Mouse (Mus musculus): ENCODE measurements around the gene Bdh1. TPM values are rescaled to one million over a fixed set of nuclear protein-coding genes. Genes with fewer than 3 reads are reported as not detected.
"Not testable (repeated sequence)": the region's sequence is repeated elsewhere in the genome, so short reads cannot be mapped to it uniquely, and the experiment has no call there.

Gene Bdh1
- total RNA-seq (2022): 100 to 1,000 TPM in 2 of 4 experiments, 10 to 100 TPM in 2; 71.2 to 114 (median 102) TPM

GRCm38 (mm10) chr16:31422000-31422399, at the start of gene Bdh1:
Gene Bdh1 (plus strand): TSS chr16:31422280.
- DNase-seq (ENCODE audit: low spot score in 2 of 2): no peak

- DNase-seq (ENCODE audit: low spot score in 2 of 2): not testable (repeated sequence)
These were observed 49.8 kb upstream of the Bdh1 start for GRCm38 (mm10) chr16:31372316-31372715.

GRCm38 (mm10) chr16:31375877-31376582, 46.0 kb upstream of the Bdh1 start:
- DNase-seq (ENCODE audit: low spot score in 2 of 2): not testable (repeated sequence)

DNA sequence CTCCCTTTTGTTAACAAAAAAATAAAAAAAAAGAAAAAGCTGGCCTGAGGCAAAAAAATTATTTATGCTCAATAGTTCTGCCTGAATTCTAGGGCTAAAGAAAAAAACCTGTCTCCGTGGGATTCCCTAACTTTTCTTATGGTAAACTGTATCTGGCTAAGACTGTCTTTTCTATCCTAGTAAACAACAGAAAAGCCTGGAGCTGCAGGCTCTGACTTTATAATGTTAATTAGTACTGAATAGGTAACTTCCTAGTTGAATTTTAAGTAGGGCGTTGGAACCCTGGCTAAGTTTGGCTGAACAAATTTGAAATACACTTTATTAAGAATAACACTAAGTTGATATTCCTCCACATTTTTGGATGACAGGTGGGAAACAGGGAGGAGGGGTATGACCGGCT, 33.8 kb upstream of the Bdh1 start:
- DNase-seq (ENCODE audit: low spot score in 2 of 2): not testable (repeated sequence)

GRCm38 (mm10) chr16:31399231-31399630, 22.8 kb upstream of the Bdh1 start:
- DNase-seq (ENCODE audit: low spot score in 2 of 2): no peak

GRCm38 (mm10) chr16:31400908-31401692, 21.0 kb upstream of the Bdh1 start:
- DNase-seq (ENCODE audit: low spot score in 2 of 2): no peak

DNA sequence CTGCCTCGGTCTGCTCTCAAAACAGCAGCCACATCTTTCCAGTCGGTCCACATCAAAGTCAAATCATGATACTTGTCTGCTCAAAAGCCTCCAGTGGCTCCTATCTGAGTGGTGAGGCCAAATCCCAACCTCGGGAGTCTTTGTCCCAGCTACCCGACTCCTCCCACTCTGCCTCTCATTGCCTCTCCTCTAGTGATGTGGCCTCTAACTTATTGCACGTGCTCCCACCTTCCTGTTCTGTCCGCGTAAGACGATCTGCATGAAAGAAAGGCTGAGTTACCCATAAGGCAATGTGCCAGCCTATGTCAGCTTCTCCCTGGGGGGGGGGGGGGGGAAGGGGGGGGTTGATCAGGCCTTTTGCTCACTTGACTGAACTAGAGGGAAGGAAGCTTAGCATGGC, 20.0 kb upstream of the Bdh1 start:
- no peak for DNase-seq (ENCODE audit: low spot score in 2 of 2)

- no peak for DNase-seq (ENCODE audit: low spot score in 2 of 2)
These were observed 18.1 kb upstream of the Bdh1 start for GRCm38 (mm10) chr16:31403971-31404370.

GRCm38 (mm10) chr16:31405040-31405439, 17.0 kb upstream of the Bdh1 start:
- no peak for DNase-seq (ENCODE audit: low spot score in 2 of 2)

DNA sequence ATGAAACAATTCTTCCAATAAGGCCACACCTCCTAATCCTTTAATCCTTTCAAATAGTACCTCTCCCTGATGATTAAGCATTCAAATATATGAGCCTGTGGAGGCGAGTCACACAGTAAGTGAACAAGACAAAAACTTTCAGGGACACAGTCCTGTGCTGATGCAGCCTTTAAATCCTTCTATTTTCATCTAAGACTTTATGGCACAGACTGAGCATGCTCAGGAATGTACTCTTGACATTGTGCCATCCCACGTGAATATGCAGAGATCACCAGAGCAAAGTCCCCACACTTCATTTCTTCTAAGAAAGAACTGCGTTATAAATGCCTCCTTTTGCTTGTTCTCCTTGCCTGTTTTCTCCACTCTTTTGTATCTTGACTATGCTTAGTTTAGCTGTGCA, 14.2 kb upstream of the Bdh1 start:
- DNase-seq (ENCODE audit: low spot score in 2 of 2): no peak

DNA sequence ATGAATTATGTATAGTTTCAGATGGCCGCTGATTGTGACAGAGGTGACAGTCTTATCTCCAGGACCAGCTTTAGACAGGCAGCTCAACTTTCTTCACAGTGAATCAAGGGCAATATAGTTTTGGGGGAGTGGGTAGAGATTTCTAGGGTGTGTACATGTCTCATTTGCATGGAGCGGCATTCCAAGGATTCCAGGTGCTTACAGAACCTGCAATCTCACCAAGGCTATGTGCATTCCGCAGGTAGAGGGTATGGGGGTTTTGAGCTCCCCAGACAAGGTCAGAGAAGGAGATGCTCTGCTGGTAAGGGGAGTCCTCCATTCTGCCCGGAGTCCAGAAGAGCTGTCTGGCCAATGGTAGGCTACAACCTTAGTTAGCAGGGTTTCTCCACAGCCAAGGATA, 11.1 kb upstream of the Bdh1 start:
- DNase-seq (ENCODE audit: low spot score in 2 of 2): no peak

- no peak for DNase-seq (ENCODE audit: low spot score in 2 of 2)
These were observed 9.8 kb upstream of the Bdh1 start for GRCm38 (mm10) chr16:31412321-31412720.

DNA sequence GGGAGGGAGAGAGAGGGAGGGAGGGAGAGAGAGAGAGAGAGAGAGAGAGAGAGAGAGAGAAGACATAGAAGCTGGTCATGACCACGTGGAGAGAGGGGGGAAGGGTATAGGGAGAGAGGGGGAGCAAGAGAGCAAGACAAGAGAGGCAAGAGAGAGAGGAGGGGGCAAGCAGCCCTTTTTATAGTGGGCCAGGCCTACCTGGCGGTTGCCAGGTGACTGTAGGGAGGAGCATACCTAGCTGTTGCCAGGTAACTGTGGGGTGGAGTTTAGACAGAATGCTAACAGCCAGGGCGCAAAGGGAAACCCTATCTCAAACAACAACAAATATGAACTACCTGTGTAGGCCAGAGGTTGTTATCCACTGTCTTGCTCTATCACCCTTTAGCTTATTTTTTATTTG, 8.3 kb upstream of the Bdh1 start:
- no peak for DNase-seq (ENCODE audit: low spot score in 2 of 2)

DNA sequence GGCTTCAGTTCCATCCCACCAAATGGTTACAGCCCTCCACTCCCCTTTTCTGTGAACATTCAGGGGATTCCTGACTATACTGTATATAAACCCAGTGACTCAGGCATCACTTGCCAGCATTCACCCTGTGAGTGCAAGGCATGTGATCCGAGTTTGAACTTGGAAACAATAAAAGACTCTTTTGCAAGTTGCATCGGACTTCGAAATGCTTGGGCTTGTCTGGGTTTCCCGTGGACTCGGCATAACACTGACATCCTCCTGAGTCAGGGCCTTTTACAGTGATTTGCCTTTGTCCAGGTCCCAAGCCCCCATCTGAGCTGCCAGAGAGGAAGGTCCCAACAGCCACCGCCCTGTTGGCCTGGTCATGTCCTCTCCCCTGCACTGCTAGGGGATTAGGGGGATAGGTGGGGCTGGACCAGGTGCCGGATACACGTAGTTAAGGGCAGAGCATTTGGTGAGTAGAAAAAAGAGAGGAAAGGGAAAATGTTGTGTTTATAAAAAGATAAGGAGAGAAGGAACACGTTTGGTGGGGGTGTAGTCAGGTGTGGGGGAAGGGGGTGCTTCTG, 6.1 kb upstream of the Bdh1 start:
- DNase-seq (ENCODE audit: low spot score in 2 of 2): no peak

- no peak for DNase-seq (ENCODE audit: low spot score in 2 of 2)
These were observed 3.4 kb upstream of the Bdh1 start for GRCm38 (mm10) chr16:31418704-31419103.

DNA sequence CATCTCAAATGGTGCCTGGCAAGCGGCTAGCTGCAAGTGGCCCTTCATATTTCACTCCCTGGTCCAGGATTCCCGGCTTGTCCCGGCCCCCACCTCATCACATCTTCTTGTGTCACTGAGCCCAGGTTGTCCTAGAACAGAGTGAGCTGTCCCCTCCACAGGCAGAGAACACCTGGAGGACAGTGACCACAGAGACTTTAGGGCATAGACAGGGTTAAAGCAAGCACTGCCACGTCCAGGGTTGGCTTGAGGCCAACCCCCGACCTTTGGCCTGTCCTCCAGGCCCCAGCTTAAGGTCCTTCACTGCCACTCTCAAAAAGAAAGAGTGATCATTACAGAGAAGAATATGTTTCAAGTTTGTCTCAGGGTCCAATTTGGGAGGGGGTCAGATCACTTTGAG, 2.6 kb upstream of the Bdh1 start:
- no peak for DNase-seq (ENCODE audit: low spot score in 2 of 2)

GRCm38 (mm10) chr16:31422722-31423121, 642 bp downstream of the Bdh1 start:
- DNase-seq (ENCODE audit: low spot score in 2 of 2): no peak

DNA sequence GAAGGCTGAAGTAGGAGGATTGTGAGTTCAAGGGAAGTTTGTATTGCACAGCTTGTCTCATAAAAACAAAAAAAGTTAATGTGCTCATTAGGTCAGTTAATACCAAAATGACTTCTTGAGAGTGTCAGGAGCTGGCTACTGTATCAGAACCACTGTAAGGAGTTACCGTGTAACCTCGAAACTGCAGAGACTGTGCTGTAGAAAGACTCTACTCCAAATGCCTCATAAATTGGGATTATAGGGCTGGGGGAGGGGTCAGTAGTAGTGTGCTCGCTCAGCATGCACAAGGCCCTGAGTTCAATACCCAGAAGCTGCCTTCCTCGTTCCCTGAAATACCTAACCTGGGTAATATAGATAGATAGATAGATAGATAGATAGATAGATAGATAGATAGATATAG, 1.3 kb downstream of the Bdh1 start:
- DNase-seq (ENCODE audit: low spot score in 2 of 2): no peak

DNA sequence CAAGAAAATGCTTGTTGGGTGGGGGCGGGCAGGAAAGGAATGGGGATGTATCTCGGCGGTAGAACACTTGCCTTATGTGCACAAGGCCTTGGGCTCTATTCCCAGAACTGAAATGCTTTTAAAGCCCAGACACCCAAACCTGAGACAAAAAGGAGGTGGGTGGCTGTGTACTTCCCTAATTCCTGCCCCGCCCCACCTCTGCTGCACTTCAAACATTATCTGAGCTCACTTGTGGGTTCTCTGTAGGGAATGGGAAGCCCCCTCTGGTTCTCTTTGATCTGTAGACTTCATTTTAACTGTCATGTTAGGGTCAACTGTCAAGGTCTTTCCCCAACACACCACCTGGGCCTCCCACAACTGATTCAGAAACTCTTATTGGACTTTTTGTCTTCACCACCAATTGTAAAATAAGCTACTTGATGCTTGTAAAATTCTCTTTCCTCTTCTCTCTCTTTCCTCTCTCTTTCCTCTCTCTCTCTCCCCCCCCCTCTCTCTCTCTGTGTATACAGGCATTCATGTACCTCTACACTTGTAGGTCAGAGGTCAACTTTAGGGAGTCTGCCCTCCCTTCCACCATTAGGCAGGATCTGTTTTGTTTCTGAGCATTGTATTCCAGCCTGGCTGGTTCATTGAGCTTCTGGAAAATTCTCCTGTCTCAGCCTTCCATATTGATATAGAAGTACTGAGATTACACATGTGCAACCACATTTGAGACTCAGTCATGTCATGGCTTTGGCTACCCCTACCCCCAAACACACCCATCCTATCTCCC, 2.5 kb downstream of the Bdh1 start:
- DNase-seq (ENCODE audit: low spot score in 2 of 2): no peak

GRCm38 (mm10) chr16:31425508-31425907, 3.4 kb downstream of the Bdh1 start:
- peak in 1 of 2 experiments; percentile 49 for DNase-seq (ENCODE audit: low spot score in 2 of 2)

- DNase-seq (ENCODE audit: low spot score in 2 of 2): no peak
These were observed 4.5 kb downstream of the Bdh1 start for GRCm38 (mm10) chr16:31426496-31427126.

Data from layer of hippocampus, adult 8-10 months (tissue).